Mouse (Mus musculus): ENCODE measurements around the gene Rerg.

The Rerg gene

DNA sequence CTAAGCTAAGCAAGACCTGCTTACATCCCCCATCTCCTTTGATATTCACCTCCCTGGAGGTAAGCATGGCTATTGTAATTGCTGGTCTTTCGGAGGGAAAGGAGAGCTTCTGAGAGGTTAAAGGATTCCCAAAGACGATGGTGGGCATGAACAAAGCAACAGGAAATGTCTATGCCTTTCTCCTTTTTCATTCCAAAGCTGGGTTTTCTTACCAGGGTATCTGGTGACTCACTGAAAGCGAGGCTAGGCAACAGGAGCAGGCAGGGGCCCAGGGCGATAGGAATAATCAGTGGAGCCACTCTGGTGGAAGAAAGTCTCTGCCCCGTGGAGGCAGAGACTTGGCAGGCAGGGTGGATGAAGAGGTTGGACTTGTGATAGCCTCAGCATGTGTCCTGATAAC, at the start of gene Rerg:
Gene Rerg (minus strand): TSS at position 272 of the 400 bp plus-strand sequence.
- no peak for DNase-seq (ENCODE audit: low spot score)

DNA sequence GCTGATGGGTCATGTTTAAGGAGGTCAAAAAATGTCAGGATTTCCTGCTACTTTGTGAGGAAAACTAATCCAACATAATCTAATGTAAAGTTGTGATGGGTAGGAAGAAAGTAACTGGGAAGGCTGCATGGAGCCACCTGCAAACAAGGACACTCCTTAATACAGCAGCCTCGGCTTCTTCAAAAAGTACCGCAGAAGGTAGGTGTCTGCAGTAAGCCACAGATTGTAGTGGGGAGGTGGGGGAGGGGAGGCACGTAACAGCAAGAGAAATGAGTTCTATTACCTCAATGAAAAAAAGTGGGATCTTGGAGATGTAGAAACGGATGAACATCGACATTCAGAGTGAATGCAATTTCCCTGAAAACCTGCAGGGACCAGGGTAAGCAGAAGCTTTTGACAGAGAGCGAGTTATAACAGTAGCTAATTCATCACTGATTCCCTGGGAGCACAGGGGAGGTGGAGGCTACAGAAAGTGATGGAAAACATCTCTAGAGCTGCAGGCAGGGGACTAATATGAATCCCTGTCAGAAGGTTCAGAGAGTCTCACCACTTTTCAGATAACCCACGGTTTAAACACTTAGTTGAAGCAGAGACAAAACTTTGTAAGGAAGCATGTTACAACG, 47.7 kb upstream of the Rerg start:
- no peak for DNase-seq (ENCODE audit: low spot score)

DNA sequence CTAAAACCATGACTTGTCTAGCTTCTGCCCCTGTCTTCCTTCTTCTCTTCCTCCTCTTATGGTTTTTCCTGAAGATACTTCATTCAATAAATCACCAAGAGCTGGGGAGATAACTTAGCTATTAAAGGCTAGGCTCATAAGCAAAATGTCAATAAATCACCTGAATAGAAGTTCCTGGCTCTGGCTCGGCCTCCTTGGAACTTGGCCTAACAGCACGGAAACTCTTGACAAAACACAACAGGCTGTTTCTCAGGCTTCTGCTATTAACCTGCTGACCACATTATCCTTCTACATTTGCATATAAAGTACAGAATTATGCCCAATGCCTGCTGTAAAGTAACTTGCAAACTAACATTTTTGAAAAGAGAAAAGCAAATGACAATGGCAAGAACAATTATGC, 41.1 kb upstream of the Rerg start:
- DNase-seq (ENCODE audit: low spot score) = no peak

DNA sequence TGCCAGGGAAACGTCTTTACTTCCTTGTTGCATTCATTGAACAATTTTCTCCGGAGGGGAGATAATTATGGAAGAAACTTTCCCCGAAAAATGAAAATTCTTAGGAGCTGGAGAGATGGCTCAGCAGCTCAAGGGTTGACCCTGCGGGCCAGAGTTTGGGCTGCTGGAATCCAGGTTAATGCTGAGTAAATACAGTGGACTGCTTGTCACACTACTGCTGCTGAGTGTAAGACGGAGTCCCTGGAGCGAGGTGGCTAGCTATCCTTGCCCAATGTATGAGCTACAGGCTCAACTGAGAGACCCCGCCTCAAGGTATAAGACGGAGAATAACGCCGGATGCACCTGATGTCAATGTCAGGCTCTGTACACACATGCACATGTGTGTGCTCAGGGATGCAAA, 40.7 kb upstream of the Rerg start:
- DNase-seq (ENCODE audit: low spot score) = no peak

DNA sequence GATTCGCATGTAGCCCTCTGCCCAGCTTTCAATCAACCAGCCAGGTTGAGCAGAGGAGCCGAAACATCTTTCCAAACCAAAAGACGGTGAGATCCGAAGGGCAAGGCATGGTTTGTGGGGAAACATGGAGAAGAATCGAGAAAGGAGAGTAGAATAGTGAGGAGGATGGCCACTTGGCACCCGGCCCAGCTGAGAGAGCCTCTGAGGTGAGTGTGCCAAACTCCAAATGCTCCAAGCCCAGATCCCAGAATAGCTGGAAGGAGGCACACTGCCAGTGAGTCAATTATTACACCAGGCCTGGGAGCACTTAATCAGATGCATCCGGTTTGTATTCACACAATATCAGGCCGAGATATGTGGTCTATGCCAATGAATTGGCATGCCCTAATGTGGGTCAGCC, 39.7 kb upstream of the Rerg start:
- peak; percentile 50 for DNase-seq (ENCODE audit: low spot score)

DNA sequence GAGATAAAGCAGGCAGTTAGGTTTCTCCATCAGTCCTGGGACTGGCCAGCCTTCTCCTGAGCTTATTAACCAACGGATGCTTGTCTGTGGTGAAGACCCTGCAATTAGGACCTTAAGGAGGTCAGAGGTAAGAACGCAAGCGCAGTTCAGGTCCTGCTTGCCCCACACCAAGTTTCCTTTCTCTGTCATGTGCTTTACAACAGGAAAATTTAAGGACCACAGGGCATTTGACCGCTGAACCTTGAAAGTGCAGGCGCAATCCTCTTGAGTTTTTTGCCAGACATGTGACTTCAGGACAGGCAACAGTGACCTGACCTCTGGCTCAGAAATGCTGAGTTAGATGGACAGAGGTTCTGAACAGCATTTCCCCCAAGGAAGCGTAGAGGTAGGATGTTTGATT, 36.8 kb upstream of the Rerg start:
- no peak for DNase-seq (ENCODE audit: low spot score)

DNA sequence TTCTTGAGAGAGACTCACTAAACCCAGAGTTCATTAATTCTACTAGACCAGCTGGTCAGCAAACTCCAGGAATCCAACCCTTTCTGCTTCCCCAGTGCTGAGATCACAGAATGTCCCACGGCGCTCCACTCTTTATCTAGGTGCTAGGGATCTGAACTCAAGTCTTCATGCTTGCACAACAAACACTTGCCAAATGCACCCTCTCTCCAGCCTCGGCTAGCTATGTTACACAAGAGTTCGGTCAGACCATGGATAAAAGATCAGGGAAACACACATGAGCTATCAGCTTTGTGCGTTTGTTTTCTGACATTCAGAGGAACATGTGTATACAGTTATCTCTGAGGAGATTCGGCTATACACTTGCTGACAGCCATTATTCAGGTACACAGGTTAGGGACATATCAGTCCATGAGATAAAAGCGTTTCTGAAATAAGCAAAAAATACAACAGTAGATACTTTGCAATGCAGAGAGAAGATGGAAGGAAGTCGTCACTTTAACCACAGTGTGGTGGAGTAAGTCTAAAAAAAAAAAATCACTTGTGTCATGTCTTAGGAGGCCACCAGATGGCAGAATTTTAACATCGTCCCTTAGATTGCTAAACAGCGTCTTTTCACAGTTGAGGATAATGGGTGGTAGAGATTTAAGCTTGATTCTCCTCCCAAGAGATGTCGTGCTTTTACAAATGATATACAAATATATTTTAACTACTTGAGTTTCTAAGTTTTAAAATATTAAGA, 35.5 kb upstream of the Rerg start:
- DNase-seq (ENCODE audit: low spot score) = peak; percentile 29

DNA sequence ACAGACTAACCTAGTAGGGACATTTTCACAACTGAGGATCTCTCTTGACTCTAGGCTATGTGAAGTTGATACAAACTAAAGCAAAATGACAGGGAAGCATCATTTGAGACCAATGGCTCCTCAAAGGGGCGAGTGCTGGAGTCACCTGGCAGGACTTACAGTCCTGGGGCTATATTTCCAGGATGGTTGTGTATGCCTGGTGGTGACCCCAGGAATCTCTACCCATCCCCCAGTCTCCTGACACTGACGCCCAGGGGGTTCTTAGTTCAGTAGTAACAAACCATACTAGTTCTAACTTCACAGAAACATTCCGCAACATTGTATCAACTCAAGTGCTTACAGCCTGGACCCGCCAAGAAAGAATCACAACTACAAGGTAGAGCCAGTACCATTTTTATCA, 32.4 kb upstream of the Rerg start:
- no peak for DNase-seq (ENCODE audit: low spot score)

DNA sequence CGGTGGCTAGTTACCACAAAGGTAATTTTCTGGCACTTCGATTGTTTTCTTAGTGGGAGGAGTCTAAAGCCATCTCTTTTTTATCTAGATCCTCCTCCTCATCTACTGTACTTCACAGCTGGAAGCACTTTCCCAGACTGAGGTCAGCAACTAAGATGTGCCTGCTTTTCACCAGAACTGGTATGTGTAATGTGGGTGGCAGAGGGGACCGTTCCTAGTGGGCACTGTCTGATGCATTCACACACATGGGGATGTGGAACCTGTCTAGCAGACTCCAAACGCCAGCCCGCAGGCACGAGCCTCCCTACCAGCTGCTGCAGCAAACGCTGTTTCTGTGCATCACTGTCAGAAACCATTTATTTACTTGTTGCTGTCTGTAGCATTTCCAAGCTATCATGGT, 31.3 kb upstream of the Rerg start:
- no peak for DNase-seq (ENCODE audit: low spot score)

DNA sequence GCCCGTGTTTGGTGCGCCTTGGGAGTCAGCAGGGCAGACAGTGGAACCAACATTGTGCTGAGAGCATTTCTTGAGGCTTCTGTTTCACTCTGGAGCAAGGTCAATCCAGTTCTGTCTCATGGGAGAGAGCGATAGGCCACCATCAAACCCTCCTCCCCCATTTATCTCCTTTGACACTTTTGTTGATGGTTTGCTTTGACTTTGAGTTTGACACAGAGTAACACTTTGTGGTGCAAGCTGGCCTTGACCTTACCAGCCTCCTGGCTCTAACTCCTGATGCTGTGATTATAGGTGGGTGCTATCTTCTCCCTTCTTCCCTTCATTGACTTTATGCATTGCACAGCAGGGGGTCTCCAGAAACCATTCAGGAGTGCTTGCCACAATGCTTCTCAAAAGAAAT, 30.9 kb upstream of the Rerg start:
- DNase-seq (ENCODE audit: low spot score) = no peak

DNA sequence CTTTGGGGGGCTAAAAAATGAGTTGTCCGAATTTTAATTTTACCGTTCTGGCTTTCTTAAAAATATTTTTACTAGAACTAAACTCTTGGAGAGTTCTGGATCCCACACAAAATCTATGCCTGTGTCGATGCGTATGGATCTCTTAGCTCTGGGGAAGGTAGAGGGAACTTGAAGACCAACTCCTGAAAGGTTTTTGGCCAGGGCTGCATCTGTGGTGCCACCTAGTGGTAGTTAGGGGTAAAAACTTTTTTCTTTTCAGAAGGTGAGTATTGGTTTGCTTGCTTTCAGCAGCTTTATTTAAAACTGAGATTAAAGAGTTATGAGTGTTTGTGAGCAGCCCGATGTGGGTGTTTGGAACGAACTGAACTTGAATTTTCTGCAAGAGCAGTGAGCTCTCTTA, 21.8 kb upstream of the Rerg start:
- DNase-seq (ENCODE audit: low spot score) = peak; percentile 30

DNA sequence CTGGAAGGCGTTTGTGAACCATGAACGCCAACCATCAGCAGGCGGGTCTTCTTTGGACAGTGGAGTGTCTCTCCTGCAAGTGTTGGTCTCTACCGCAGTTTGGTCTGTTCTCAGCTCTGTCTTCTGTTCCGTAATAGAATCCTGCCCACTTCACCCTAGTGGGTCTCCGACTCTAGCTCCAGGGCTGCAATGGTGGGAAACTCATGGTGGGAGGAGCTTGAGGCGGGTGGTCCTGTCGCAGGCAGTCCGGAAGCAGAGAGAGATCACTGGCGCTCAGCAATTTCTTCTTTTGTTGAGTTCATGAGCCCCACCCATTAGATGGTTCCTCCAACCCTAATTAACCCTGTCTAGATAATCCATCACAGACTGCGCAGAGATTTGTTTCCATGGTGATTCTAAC, 20.7 kb upstream of the Rerg start:
- DNase-seq (ENCODE audit: low spot score) = no peak

DNA sequence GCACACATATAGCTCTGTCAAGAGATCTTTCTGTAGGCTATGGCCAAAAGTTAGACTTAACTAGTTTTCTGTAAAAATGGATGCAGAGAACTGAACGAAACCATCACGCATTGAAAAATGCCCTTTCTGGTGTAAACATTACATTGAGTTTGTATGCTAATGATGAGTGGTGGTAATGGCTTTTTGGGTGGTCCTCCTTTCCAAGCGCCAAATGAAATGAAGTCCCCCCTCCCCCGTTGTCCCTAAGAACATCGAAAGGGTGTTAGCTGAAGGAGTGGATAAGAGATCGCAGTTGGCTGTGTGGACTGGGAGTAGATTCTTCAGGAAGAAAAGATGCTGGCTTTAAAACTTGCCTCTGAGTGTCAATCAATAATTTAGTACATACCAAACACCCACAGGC, 20.3 kb upstream of the Rerg start:
- no peak for DNase-seq (ENCODE audit: low spot score)

DNA sequence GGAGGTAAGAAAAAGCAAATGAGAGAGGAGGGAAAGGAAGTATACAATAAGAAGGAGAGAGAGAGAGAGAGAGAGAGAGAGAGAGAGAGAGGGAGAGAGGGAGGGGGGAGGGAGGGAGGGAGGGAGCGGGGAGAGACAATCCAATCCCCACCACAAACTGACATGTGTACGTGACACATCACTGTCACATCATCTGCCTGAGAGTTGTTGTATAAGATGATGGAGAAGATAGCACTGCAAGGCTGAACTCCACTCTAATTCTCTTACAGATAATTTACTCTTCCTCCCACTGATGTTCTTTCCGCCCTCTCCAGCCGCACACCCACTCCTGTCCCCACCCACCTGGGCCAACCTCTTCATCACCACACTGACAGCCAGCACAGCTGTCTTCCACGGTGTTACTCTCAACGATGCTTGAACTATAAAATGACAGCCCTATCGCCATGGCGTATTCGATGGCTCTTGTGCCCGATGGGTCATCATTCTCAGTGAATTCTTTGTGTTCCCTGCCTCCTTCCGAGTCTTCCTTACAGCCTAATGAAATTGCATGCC, 18.2 kb upstream of the Rerg start:
- no peak for DNase-seq (ENCODE audit: low spot score)

DNA sequence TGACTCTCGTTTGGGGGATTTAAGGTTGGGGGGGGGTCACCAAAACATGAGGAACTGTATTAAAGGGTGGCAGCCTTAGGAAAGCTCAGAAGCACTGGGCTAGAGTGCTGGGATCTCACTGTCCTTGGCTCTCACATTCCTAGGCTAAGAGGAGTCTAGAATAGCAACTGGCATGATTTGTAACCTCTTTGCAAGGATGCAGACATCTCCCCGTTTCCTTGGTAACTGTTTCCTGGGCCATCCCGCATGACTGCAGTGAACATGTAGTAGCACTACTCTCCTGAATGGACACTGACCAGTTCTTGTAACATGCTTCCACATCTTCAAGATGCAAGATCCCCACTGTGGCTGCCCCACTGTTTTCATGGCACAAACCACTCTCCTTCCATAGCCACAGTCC, 17.1 kb upstream of the Rerg start:
- no peak for DNase-seq (ENCODE audit: low spot score)

DNA sequence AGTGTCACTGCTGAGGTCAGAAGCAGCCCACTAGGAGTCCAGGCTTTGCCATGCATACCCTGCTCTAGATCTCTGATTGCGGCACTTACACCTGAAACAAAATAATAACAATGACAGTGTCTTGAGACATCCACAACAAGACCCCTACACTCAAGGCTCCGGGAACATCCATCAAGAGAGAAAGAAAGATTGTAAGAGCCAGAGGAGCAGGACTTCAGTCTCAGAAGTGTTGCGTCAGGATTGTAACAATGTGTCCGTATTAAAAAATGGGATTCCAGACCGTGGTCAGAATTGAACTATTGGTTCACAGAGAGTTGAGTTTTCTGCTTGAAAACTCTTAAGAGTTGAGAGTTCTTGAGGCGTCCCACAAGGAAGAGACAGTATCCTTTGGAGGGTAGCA, 10.3 kb upstream of the Rerg start:
- DNase-seq (ENCODE audit: low spot score) = no peak

DNA sequence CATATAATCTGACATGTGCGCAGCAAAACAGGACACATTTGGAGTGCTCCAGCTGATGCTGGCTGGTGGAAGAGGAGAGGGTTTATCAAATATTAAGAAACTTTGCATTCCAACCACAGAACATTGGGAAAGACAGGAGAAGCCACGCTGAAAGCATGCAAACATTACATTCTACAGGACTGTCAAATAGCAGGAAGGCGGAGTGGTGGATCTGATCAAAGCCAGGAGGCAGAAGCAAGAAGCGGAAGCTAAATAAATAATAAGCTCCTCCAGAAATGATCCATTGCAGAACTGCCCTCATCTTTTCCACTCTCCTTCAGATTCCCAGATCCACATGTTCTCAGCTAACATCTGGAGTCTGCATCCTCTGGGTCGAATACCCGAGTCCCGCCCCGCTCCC, 9.8 kb upstream of the Rerg start:
- DNase-seq (ENCODE audit: low spot score) = no peak

DNA sequence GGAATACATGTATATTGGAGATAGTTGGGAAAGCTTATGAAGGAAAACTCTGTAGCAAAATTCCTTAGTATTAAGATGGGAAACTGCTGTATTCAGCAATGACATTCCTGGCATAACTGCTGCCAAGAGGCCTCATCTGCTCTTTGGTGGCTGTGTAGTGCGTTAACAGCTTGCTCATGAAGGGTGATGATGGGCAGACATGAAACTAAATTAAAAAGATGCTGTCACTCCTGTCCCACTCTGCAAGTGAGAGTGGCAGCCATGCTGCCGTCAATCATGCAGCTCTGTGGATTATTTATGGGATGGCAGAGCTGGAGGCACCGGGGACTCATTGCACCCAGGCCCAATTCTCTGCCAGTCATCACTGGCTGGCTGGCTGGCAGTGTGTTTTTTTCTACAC, 8.7 kb upstream of the Rerg start:
- DNase-seq (ENCODE audit: low spot score) = no peak

DNA sequence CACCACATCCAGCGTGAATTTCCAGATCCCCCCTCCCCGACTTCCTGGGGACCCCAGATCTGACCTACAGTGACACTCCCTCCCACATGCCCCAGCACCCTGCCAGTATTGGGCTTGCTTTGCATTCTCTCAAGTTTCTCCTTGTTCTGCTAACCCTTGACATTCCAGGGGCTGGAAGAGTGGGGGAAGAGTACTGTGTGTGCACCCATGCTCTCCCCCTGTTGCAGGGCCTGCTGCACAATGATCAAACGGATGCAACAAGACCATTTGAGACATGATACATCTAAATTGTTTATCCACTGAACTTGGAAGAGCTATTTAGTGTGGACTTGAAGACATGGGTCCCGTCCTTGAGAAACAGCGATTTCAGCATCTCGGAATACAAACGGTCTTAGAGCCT, 349 bp upstream of the Rerg start:
- no peak for DNase-seq (ENCODE audit: low spot score)

DNA sequence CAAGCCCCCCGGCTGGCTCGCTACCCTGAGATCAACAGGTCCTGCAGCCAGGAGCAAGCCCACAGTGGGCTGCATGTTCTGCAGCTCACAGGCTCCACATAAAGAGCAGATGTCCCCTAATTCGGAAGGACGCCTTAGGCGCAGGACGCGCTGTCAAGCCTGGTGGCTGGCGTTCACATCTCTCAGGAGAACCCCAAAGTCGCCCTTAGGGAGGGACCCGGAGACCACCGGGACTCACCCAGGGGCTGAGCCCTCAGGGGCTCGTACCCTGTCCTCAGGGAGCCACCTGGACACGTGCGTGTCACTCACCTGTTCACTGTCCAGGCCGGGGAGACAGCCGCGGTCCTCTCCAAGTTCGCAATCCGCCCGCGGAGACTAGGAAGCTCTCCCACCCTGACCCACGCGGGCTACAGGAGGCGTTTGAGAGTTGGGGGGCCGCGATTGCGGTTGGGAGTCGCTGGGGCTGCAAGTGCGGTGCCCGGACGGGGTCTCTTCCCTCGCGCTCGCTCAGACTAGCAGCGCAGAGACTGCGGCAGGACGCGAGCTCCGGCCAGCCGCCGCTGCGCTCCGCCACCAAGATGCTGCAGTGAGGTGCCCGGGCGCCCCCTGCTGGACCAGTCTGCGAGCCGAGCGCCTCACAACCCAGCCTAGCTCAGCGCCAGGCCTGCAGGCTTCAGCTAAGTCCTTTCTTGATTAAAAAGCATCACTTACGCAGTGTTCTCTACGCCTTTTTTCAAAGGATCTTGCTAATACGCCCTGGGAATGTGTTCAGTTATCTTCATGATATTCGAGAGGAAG, 927 bp downstream of the Rerg start:
- DNase-seq (ENCODE audit: low spot score) = peak; percentile 94

DNA sequence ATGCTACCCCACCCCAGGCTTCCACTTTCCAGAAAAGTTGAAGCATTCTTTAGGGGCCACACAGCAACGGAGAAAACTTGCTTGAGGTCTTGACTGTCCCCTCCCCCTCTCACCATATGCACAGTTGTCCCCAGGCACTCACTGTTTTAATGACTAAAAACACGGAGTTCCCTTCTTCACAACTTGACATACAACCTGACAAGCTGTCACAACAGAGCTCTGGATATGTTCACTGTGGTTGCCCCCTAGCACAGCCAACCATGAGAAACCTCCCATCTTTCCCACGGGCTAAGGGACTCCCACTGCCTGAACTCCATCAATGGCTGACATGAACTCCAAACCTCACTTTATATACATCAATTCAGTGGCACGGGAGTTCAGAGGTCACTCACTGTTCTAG, 3.5 kb downstream of the Rerg start:
- no peak for DNase-seq (ENCODE audit: low spot score)

DNA sequence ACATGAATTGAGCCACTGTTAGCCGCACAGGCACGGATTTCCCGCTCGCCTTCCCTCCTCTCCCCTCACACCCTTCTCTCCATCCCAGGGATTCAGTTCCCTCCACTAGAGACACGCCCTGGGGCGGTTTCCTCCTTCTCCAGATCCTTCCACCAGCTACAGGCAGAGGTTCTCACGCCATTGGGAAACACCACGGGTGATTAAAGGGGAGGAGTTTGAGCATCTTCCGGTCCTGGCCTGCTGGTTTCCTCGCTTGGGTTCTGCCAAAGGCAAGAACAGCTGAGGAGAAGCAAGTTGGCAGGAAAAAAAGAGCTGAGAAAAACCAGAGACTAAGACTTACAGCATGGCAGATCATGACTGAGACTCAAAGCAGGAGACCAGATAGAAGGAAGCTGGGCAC, 6.7 kb downstream of the Rerg start:
- DNase-seq (ENCODE audit: low spot score) = no peak

DNA sequence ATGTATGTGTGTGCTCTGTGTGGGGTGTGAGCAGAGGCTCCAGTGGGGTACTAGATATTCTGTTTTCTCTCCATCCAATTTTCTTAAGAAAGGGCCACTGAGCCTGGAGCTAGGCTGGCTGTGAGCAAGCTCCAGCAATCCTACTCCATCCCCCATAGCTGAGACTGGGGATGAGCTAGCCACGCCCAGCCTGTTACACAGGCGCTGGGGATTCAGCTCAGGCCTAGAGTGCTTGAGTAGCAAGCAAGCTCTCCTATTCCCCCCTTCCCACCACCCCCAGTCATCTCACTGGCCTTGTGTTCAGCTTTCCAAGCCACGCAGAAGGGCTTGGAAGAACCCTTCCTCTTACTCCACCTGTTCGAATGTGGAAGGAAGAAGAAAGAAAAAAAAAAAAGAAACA, 7.2 kb downstream of the Rerg start:
- no peak for DNase-seq (ENCODE audit: low spot score)

Data from layer of hippocampus, adult 11-12 months (tissue).